Mouse (Mus musculus) left cerebral cortex, adult 2 months (tissue): ENCODE results near the gene Kcnb1. TPM values are rescaled to one million over a fixed set of nuclear protein-coding genes. Genes with fewer than 3 reads are reported as not detected.

ENCODE experiments used
- DNase-seq, 2 experiments: peaks; one replicate each; pipeline ENCODE4 v3.0.0; 2021 to 2022; ENCODE audit warnings: low spot score in 2 of 2, mixed read lengths in 1 of 2; ENCODE audit errors: extremely low spot score in 1 of 2
- H3K27ac ChIP-seq: fragments of 200-600 bp; 2 replicates; pipeline ENCODE4 v1.8.1; 2022
- H3K4me3 ChIP-seq: fragments of 200-600 bp; 2 replicates; pipeline ENCODE4 v1.8.1; 2022
- CTCF ChIP-seq: fragments of 200-600 bp; IDR thresholded peaks from 2 replicates; pipeline ENCODE4 v1.8.1; 2022; ENCODE audit warnings: antibody characterized with exemption, mild to moderate bottlenecking, moderate library complexity
- intact Hi-C: fragments of 180-260 bp; cut with DNase I; formaldehyde crosslinking; loops from one replicate; pipeline ENCODE4 v1.15.1; 2025
- total RNA-seq, 2 experiments: library from RNA; stranded (reverse); gene quantifications; 2 replicates each; pipeline ENCODE4 v1.2.3; 2021

Gene Kcnb1
- total RNA-seq, 2 experiments from 2014 or later: 230 to 237 TPM

- Histone ChIP-seq H3K27ac (no peak overlapping the region), H3K4me3 (no peak overlapping the region)
- intact Hi-C loops: no loop called here
- TF ChIP-seq CTCF: no peak
- DNase-seq: no peak
Measured at GRCm38 (mm10) chr2:167053127-167053844, 136.7 kb downstream of the Kcnb1 start.

DNA sequence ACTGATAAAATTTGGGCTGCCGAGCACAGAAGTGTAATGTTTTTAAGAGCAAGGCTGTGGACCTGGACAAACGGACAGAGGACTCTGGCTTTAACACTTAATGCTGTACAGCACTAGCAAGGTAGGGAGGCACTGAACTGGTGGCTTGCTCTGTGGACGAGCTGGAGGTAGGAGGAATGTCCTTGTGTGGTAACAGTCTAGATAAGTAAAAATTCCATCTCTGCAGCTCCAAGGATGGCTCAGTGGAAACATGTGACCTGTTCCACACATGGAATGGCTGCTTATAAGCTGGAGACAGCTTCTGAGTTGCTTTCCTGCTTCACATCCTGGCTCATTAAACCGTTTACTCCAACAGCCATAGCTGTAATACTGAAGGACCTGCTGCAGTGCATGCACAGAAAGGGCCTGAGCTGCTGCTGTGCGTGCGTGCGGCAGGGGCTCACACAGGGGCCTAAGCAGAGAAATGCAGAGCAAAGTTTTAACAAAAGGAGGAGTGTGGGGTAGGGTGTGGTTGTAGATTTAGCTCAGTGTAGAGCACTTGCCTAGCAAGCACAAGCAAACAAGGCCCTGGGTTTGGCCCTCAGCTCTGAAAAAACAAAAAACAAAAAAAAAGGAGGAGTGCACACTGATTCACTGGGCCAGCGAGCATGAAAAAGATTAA, 141.1 kb downstream of the Kcnb1 start:
- no peak for DNase-seq
- intact Hi-C loops: no loop called here
- Histone ChIP-seq H3K27ac (no peak overlapping the region), H3K4me3 (no peak overlapping the region)
- no peak for TF ChIP-seq CTCF

GRCm38 (mm10) chr2:167048223-167048622, 141.7 kb downstream of the Kcnb1 start:
- Histone ChIP-seq H3K27ac (no peak overlapping the region), H3K4me3 (no peak overlapping the region)
- intact Hi-C loops: no loop called here
- no peak for DNase-seq
- TF ChIP-seq CTCF: no peak

Other genes with a start within 250 kb of the Kcnb1 start
- 10 to 100 TPM; 73.3 to 77.4 TPM for gene Stau1, start 193.9 kb downstream of the Kcnb1 start, total RNA-seq
- 10 to 100 TPM; 34.6 to 35.5 TPM for gene Ddx27, start 175.0 kb downstream of the Kcnb1 start, total RNA-seq
- 10 to 100 TPM; 76.7 to 80.7 TPM for gene Znfx1, start 127.1 kb downstream of the Kcnb1 start, total RNA-seq
- 1 to 10 TPM; 1.4 to 1.8 TPM for gene Ptgis, start 50.4 kb upstream of the Kcnb1 start, total RNA-seq
- gene B4galt5, start 159.0 kb upstream of the Kcnb1 start, total RNA-seq: 10 to 100 TPM; 49.7 to 50.2 TPM
- 10 to 100 TPM; 31.1 to 34.4 TPM for gene Slc9a8, start 231.6 kb upstream of the Kcnb1 start, total RNA-seq